Mouse (Mus musculus) urinary bladder, postnatal 10 days (tissue): ENCODE data around the gene Surf1.
A peak's percentile ranks its signal among the peaks of the same experiment; 100 is the strongest.

Source experiments
- DNase-seq: peaks from one replicate; pipeline ENCODE4 v3.0.0; 2022; ENCODE audit warnings: low spot score

The Surf1 gene

GRCm38 (mm10) chr2:26921784-26922183 is 5.5 kb upstream of the Surf1 start:
- no peak for DNase-seq

GRCm38 (mm10) chr2:26920190-26920855 is 4.0 kb upstream of the Surf1 start:
- no peak for DNase-seq

GRCm38 (mm10) chr2:26919684-26920083 is 3.4 kb upstream of the Surf1 start:
- DNase-seq, result no peak

GRCm38 (mm10) chr2:26916738-26917137 is 408 bp upstream of the Surf1 start:
- no peak for DNase-seq

- DNase-seq, result no peak
These were observed 2.0 kb downstream of the Surf1 start for GRCm38 (mm10) chr2:26914148-26914941.

- no peak for DNase-seq
These were observed 2.7 kb downstream of the Surf1 start for GRCm38 (mm10) chr2:26913416-26914147.

- no peak for DNase-seq
These were observed 4.0 kb downstream of the Surf1 start for GRCm38 (mm10) chr2:26912253-26912770.

GRCm38 (mm10) chr2:26910994-26911765 is 5.2 kb downstream of the Surf1 start:
- DNase-seq, result no peak

- peak; percentile 99 for DNase-seq
These were observed 6.0 kb downstream of the Surf1 start, which contains the start of the genes Med22 and Rpl7a for GRCm38 (mm10) chr2:26910124-26910993. Med22 (minus strand) TSS chr2:26910677. Rpl7a (plus strand) TSS chr2:26910764.

GRCm38 (mm10) chr2:26909387-26909784 is 6.9 kb downstream of the Surf1 start:
- no peak for DNase-seq

- DNase-seq, result no peak
These were observed 7.5 kb downstream of the Surf1 start for GRCm38 (mm10) chr2:26908710-26909386.

GRCm38 (mm10) chr2:26907109-26907508 is 9.2 kb downstream of the Surf1 start:
- peak; percentile 13 for DNase-seq

- DNase-seq, result peak; percentile 6
These were observed 9.9 kb downstream of the Surf1 start for GRCm38 (mm10) chr2:26906431-26906830.

- DNase-seq, result peak; percentile 5
These were observed 10.4 kb downstream of the Surf1 start for GRCm38 (mm10) chr2:26905936-26906335.

GRCm38 (mm10) chr2:26903311-26903710 is 13.0 kb downstream of the Surf1 start:
- no peak for DNase-seq

GRCm38 (mm10) chr2:26902467-26903220 is 13.7 kb downstream of the Surf1 start, which contains the start of gene Surf6:
Surf6 (minus strand) TSS chr2:26902879.
- peak; percentile 70 for DNase-seq

- DNase-seq, result no peak
These were observed 14.4 kb downstream of the Surf1 start for GRCm38 (mm10) chr2:26901834-26902400.

GRCm38 (mm10) chr2:26900731-26901130 is 15.6 kb downstream of the Surf1 start:
- DNase-seq, result no peak

- DNase-seq, result no peak
These were observed 20.4 kb downstream of the Surf1 start for GRCm38 (mm10) chr2:26895898-26896297.
